Mouse (Mus musculus) urinary bladder, postnatal 25 days (tissue): Measurements from ENCODE around the gene Asb17.
"Not testable (repeated sequence)": the region's sequence is repeated elsewhere in the genome, so short reads cannot be mapped to it uniquely, and the experiment has no call there.

Source experiments
- DNase-seq: peaks from one replicate; pipeline ENCODE4 v3.0.0; 2022; ENCODE audit warnings: low spot score

Gene Asb17

GRCm38 (mm10) chr3:153844030-153844429, at the start of gene Asb17:
Asb17 (plus strand) TSS chr3:153844209.
- DNase-seq, result no peak

- DNase-seq, result no peak
Observed at GRCm38 (mm10) chr3:153797574-153797973, 46.4 kb upstream of the Asb17 start.

GRCm38 (mm10) chr3:153799603-153800002, 44.4 kb upstream of the Asb17 start:
- no peak for DNase-seq

GRCm38 (mm10) chr3:153800690-153801089, 43.3 kb upstream of the Asb17 start:
- no peak for DNase-seq

- no peak for DNase-seq
Observed at GRCm38 (mm10) chr3:153801541-153801940, 42.5 kb upstream of the Asb17 start.

DNA sequence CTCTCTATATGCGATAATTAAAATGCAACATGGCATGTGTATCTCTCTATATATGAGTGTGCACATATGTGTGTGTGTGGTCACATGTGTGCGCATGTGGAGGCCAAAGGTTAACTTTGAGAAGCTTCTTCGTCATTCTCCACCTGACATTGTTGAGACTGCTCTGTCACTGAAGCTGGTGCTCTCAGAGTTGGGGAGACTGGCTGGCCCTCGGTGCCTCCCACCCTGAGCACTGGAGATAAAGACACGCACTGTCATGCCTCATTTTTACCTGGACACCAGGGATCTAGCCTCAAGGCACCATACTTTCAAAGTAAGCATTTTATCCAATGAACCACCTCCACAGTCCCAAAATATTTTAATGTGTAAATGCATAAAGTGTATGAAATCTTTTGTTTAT, 41.4 kb upstream of the Asb17 start:
- no peak for DNase-seq

- no peak for DNase-seq
Observed at GRCm38 (mm10) chr3:153804032-153804431, 40.0 kb upstream of the Asb17 start.

- peak; percentile 80 for DNase-seq
Observed at GRCm38 (mm10) chr3:153806077-153806772, 37.8 kb upstream of the Asb17 start.

- no peak for DNase-seq
Observed at GRCm38 (mm10) chr3:153806773-153807443, 37.1 kb upstream of the Asb17 start.

- DNase-seq, result no peak
Observed at GRCm38 (mm10) chr3:153807444-153808149, 36.4 kb upstream of the Asb17 start.

DNA sequence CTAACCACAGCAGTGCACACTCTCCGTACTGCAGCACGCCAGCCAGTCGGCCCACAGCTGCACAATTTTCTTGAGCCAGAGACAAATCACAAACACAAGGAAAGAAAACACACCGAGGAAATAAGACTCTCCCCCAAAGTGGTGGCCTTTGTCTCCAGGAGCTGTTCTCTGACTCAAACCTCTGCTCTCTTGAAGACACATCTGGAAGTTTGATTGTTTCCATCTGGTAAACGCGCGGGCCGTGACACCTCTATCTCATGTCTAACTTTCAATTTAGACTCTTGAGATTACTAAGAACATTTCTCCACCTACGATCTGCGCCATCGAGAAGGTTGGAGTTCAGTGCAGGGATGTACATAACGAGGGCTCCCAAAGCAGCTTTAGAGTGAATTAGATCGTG, 35.6 kb upstream of the Asb17 start:
- no peak for DNase-seq

GRCm38 (mm10) chr3:153814026-153814425, 30.0 kb upstream of the Asb17 start:
- DNase-seq, result no peak

DNA sequence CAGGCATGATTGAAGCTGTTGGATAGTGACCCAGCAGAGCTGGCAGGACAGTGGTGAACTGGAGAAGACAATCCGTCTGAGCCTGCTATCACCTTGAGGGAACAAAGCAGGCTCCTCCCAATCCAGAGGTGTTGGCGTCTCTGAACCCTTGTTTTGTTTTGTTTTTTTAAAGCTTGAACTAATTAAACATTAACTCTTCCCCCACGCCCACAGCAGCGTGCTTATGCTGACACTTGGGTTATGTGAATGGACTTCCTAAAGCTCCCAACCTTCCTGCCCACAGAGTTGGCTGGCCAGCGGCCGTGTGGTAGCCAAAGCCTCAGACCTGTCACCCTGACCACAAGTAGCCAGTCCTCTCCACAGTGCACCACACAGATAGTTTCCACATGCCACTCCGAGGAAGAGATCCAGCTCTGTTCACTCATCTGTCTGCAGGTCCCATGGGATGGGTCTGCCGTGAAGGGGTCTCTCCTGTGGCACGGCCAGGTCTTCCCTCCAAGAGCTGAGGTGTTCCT, 26.6 kb upstream of the Asb17 start:
- DNase-seq, result no peak

DNA sequence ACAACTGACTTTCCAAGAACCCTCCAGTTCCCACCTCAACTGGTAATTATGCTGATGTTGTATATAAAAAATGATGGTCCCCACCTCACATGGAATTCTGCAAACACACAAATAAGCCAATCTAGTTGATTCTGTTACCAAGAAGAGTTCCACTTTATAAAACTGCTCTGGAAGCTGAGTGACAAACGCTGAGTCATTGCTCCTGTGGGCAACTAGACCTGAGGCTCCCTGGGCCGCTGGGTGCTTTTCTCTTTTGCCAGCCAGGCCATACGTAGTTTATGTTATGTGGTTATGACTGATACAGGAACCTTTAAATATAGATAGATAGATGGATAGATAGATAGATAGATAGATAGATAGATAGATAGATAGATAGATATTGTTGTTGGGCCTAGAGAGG, 25.3 kb upstream of the Asb17 start:
- DNase-seq, result no peak

GRCm38 (mm10) chr3:153819438-153819837, 24.6 kb upstream of the Asb17 start:
- DNase-seq, result no peak

DNA sequence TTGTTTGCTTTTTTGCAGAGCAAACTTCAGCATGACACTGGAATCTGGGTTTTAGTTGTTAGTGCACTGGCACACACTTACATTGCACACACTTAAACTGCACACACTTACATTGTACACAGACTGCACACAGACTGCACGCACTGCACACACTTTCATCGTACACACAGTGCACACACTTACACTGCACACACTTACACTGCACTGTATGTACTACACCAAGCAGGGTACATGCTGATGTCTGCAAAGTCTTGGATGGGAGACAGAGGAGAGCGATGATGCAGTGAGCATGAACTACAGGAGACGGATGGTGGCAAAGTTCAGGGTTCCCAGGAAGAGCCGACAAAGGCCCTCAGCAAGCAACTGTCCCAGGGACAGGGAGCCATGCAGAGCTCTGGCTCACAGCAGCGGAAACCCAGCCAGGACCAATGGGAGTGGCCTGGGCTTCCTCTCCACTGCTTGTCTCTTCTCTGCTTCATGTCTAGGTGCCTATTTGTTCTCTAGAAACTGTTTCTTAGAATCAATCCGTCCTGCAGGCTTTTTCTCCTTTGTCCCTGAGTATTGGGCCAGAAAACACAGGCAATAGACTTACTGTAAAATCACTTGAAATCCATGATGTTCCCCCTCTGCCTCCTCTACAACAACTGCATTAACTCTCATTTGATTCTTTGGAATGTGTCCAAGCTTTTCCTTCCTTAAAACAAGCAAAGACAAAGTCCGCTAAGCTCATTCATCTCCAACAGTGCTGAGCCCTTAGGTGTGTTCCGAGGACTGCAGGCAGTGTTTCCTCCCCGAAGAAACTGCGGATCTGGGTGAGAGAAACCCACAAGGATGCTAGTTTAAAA, 20.1 kb upstream of the Asb17 start:
- no peak for DNase-seq

DNA sequence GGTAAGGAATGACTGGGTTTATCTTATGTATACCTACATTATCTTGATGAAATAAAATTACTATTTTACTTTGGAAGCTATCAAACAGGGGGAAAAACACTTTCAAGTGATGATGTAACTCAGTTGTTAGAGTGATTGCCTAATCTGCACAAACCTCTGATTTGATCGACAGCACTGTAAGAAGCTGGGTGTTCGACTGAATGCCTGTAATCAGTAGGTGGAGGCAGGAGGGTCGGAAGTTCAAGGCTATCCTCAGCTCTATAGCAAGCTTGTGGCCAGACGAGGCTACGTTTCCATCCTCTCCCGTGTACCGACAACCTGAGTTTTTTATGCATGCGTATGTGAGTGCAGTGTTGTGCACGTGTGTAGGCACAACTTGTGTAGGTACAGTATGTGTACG, 18.8 kb upstream of the Asb17 start:
- DNase-seq, result no peak

DNA sequence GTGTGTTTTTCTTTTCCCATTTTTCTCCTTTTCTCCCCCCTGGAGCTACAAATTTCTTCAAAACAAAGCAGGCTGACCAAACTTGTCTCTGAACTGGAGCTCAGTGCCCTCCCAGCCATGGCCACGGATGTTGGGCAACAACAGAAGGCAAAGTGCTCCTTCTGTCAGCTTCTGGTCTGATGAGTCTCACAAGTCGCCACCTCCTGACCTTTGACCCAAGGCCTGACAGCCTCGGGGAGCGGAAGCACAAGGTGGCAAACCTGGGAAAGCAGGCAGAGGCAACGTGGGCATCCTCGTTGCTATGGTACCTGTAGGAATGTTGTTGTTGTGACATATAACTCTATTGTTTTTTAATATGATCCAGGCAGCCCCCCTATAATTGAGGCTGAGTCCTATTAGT, 17.4 kb upstream of the Asb17 start:
- no peak for DNase-seq

GRCm38 (mm10) chr3:153829788-153830187, 14.2 kb upstream of the Asb17 start:
- DNase-seq, result not testable (repeated sequence)

DNA sequence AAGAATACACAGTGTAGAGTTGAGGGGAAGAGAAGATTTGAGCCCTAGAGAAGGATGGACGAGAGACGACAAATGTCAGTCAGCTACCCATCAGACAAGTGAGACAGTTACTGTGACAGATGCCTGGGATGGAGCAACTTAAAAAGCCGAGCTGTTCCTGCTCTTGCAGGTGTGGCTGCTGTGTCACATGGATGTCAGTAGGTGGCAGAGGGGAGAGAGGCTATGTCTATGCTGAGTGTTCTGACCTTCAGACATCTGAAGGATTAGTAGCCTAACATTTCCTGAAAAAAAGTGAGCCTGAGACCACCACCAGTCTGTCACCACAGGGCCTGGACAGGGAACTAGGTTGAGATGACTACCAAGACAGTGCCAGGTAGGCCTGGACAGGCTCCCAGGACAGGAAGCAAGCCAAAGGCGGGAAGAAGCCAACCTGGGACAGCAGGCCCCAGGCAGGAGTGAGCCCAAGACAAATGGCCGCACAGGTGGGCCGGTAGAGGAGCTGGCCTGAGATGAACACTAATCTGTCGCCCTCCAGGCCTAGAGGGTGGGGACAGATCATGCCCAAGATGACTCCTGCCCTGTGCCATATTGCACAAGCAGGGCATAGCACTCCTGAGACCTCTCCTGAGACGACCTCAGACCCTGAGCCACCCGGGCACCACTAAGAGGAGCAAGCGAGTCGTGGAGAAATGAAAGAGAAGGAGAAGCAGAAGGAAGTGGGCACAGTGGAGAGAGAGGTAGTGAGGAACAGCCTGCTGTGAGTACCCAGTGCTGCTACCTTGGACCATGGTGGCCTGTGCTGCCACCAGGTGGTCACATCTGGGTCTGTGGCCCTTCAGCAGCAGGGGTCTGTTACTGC, 12.8 kb upstream of the Asb17 start:
- no peak for DNase-seq
